ENCODE assay signal across 8 mouse cellular contexts in the genomic region with DNA sequence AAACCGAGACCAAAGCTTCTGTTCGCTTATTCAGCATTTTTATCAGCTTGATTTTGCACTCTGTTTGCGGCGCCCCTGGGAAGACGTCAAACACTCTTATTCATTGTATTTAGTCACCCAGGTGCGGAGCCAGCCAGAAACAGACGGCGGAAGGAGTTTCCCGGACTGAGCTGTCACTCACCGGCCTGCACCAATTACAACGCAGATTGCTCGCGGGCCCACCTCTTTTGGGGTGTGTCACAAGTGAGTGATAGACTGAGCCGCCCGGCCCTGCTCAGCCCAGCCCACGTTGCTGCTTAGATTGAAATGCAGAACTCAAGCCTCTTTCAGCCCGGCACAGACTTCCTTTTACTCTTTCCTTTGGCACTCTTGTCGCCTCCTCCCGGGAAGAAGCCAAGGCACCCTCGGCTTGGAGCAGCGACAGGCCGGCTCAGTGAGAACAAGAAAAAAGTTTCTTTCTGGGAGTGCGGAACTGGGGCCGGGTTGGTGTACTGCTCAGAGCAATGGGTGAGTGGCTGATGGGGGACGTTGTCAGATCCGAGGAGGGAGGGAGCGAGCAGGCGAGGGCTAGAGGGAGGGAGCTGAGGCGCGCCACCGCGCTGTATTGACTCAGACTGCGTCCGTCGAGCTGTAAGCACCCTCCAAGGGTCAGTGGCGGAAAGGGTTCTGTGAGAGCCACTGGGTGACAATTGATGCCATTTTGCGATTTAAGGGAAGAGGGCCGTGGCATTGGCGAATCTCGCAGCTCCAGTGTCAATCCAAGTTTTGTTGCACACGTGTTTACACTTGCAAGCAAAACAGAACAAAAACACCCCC. TPM values are rescaled to one million over a fixed set of nuclear protein-coding genes. Genes with fewer than 3 reads are reported as not detected.
DNase-seq lines count a peak whose midpoint lies in the region; ATAC-seq lines count a peak whose summit lies in the region.

No protein-coding gene starts in this region.

- H3K4me1 ChIP-seq in liver, embryonic 13.5 days (replicated peaks) = peaks cover 18% of the 10 kb centered on the region
- H3K4me1 ChIP-seq in neural tube, embryonic 12.5 days = peaks cover 25% of the 10 kb centered on the region

- H3K9ac ChIP-seq in liver, embryonic 13.5 days = no peak overlapping the region
- H3K9ac ChIP-seq in neural tube, embryonic 12.5 days = 0 out of 2 replicates have a peak overlapping the region, but pooled peaks have one; percentile 21

- H3K27me3 ChIP-seq in liver, embryonic 13.5 days = peaks cover 99% of the 10 kb centered on the region
- H3K27me3 ChIP-seq in neural tube, embryonic 12.5 days (replicated peaks) = peaks cover 98% of the 10 kb centered on the region

- ATAC-seq in liver, embryonic 13.5 days (ENCODE audit: low read depth) = peak; percentile 90
- ATAC-seq in neural tube, embryonic 12.5 days (ENCODE audit: low FRiP score, low read depth) = peak; percentile 93

- no peaks in the 10 kb centered on the region for H3K9me3 ChIP-seq in liver, embryonic 13.5 days (replicated peaks)
- no peaks in the 10 kb centered on the region for H3K9me3 ChIP-seq in neural tube, embryonic 12.5 days

- peak overlapping the region; percentile 38 for H3K4me3 ChIP-seq in liver, embryonic 13.5 days (replicated peaks)
- peak overlapping the region; percentile 29 for H3K4me3 ChIP-seq in neural tube, embryonic 12.5 days

- 1% methylated on average over 41 of the region's 41 CpGs for WGBS in liver, embryonic 13.5 days (ENCODE audit: insufficient replicate concordance)
- WGBS in neural tube, embryonic 12.5 days = under 1% methylated on average over 41 of the region's 41 CpGs

- peak overlapping the region; percentile 60 for H3K4me2 ChIP-seq in liver, embryonic 13.5 days
- peak overlapping the region; percentile 48 for H3K4me2 ChIP-seq in neural tube, embryonic 12.5 days (replicated peaks)

- intact Hi-C loops in gastrocnemius, postnatal 36 days (cut with DNase I) = no loop called here
- intact Hi-C loops in left cerebral cortex, postnatal 36 days (cut with DNase I) = loop anchor here (5.0 kb wide), 1 partner anchor 842 kb away; no protein-coding TSS in a partner anchor

- DNase-seq in cerebellum, postnatal 10 days = peak; percentile 66 to 78
- DNase-seq in cerebellum, adult 11 months = no peak
- DNase-seq in embryo, embryonic 10.5 days (ENCODE audit: low spot score) = peak; percentile 95
- peak; percentile 46 to 58 for DNase-seq in gastrocnemius, postnatal 36 days
- DNase-seq in induced T-regulatory cell, adult 2 months (ENCODE audit: low read depth) = peak; percentile 34
- DNase-seq in liver, embryonic 13.5 days = peak; percentile 58
- DNase-seq in left cerebral cortex, postnatal 36 days (ENCODE audit: low spot score in 2 of 2) = no peak

- H3K27ac ChIP-seq in liver, embryonic 13.5 days = no peak overlapping the region
- H3K27ac ChIP-seq in neural tube, embryonic 12.5 days = no peak overlapping the region

- H3K36me3 ChIP-seq in liver, embryonic 13.5 days = no peaks in the 10 kb centered on the region
- H3K36me3 ChIP-seq in neural tube, embryonic 12.5 days = no peaks in the 10 kb centered on the region

RNA-seq across cellular contexts. Expression of a gene that starts 4.0 kb away (rescaled TPM):
- total RNA-seq in gastrocnemius, postnatal 36 days (2021) = under 1 TPM in 1 of 2 experiments, not detected in 1; 0.12 TPM
- polyA plus RNA-seq in liver, embryonic 13.5 days (2015; fragmentation: Nextera tagmentation; extraction: Ambion mirVana) = 0.24 and 0.30 TPM in 2 replicates
- polyA plus RNA-seq in neural tube, embryonic 12.5 days (2016; fragmentation: Nextera tagmentation; extraction: Ambion mirVana) = 2.9 and 4.8 TPM in 2 replicates
- total RNA-seq in left cerebral cortex, postnatal 36 days (2021) = not detected

Comparison
In these comparisons a context has a peak if more than half of its experiments do, and no peak if none do; other contexts are left out.
1. DNase-seq: peak in cerebellum, postnatal 10 days (2 of 2), embryo, embryonic 10.5 days (single experiment), gastrocnemius, postnatal 36 days (2 of 2), induced T-regulatory cell, adult 2 months (single experiment) and liver, embryonic 13.5 days (single experiment); none in cerebellum, adult 11 months (single experiment) and left cerebral cortex, postnatal 36 days (0 of 2).